Mouse (Mus musculus) hindbrain, embryonic 14.5 days (tissue): ENCODE data around the gene C1qa. TPM values are rescaled to one million over a fixed set of nuclear protein-coding genes. Genes with fewer than 3 reads are reported as not detected.
A peak's percentile ranks its signal among the peaks of the same experiment; 100 is the strongest.

Experiments used
- ATAC-seq: fragments of 200-750 bp; cut with Nextera tagmentation; 2 replicates; pipeline ENCODE4 v1.8.0; 2017; ENCODE audit warnings: moderate number of reproducible peaks, mild to moderate bottlenecking, moderate TSS enrichment, moderate library complexity; ENCODE audit not compliant: low FRiP score
- DNase-seq: peaks from one replicate; pipeline ENCODE4 v3.0.0-alpha.2; 2015; ENCODE audit warnings: low spot score
- H3K27ac ChIP-seq: fragments of 300-500 bp; sonication (generic); 2 replicates; pipeline ENCODE4 v1.5.1; 2014; ENCODE audit warnings: mild to moderate bottlenecking, moderate library complexity
- H3K27me3 ChIP-seq: fragments of 300-500 bp; sonication (generic); 2 replicates; pipeline ENCODE4 v1.6.1; 2014; ENCODE audit warnings: mild to moderate bottlenecking, low read length, mixed read lengths; ENCODE audit not compliant: control insufficient read depth, insufficient read depth
- H3K36me3 ChIP-seq: fragments of 300-500 bp; sonication (generic); replicated peaks from 2 replicates; pipeline ENCODE4 v1.6.1; 2014; ENCODE audit not compliant: control insufficient read depth, insufficient read depth
- H3K4me1 ChIP-seq: fragments of 300-500 bp; sonication (generic); replicated peaks from 2 replicates; pipeline ENCODE4 v1.6.1; 2014; ENCODE audit warnings: antibody characterized with exemption, low read length, mixed read lengths; ENCODE audit not compliant: control insufficient read depth, insufficient read depth
- H3K4me2 ChIP-seq: fragments of 300-500 bp; sonication (generic); replicated peaks from 2 replicates; pipeline ENCODE4 v1.6.1; 2014; ENCODE audit warnings: mild to moderate bottlenecking, moderate library complexity
- H3K4me3 ChIP-seq: fragments of 300-500 bp; sonication (generic); replicated peaks from 2 replicates; pipeline ENCODE4 v1.5.1; 2014; ENCODE audit warnings: mild to moderate bottlenecking, low read length
- H3K9ac ChIP-seq: fragments of 300-500 bp; sonication (generic); 2 replicates; pipeline ENCODE4 v1.6.1; 2014
- H3K9me3 ChIP-seq: fragments of 300-500 bp; sonication (generic); 2 replicates; pipeline ENCODE4 v1.6.1; 2016; ENCODE audit warnings: low read length; ENCODE audit not compliant: control insufficient read depth
- WGBS: fragments of 180-500 bp; shearing (Covaris S2); extraction: QIAGEN DNeasy Blood & Tissue Kit; methylation state at CpG from one replicate; pipeline ENCODE4 v1.1.7; 2014; 5-methylcytosine and 5-hydroxymethylcytosine counted together
- polyA plus RNA-seq: library from polyadenylated mRNA; unstranded; fragments of >200 nt; fragmentation: Nextera tagmentation; extraction: Ambion mirVana; gene quantifications from 2 replicates; pipeline ENCODE4 v1.2.1, GENCODE M21; 2014

C1qa gene
- polyA plus RNA-seq, 1 experiment from 2014 or later = 33.4 TPM

- Histone ChIP-seq H3K9ac (no peak overlapping the region), H3K27ac (no peak overlapping the region), H3K4me1 (no peaks in the 10 kb centered on the region), H3K27me3 (no peaks in the 10 kb centered on the region), H3K4me2 (no peak overlapping the region), H3K4me3 (no peak overlapping the region), H3K36me3 (no peaks in the 10 kb centered on the region), H3K9me3 (no peaks in the 10 kb centered on the region)
- DNase-seq = peak; percentile 77
- ATAC-seq = peak; percentile 48
- 17% methylated on average over 7 of the region's 7 CpGs for WGBS
These were observed 21.6 kb downstream of the C1qa start for GRCm38 (mm10) chr4:136876971-136877370.

- 90% methylated on average over 14 of the region's 14 CpGs for WGBS
- H3K9me3 ChIP-seq = no peaks in the 10 kb centered on the region
- no peak overlapping the region for H3K9ac ChIP-seq
- no peak overlapping the region for H3K4me3 ChIP-seq
- no peaks in the 10 kb centered on the region for H3K36me3 ChIP-seq
- H3K27ac ChIP-seq = no peak overlapping the region
- no peaks in the 10 kb centered on the region for H3K4me1 ChIP-seq
- ATAC-seq (no peak), DNase-seq (no peak)
- no peaks in the 10 kb centered on the region for H3K27me3 ChIP-seq
- H3K4me2 ChIP-seq = no peak overlapping the region
These were observed 23.6 kb downstream of the C1qa start for GRCm38 (mm10) chr4:136875012-136875411.

GRCm38 (mm10) chr4:136868371-136868770, 30.2 kb downstream of the C1qa start:
- Histone ChIP-seq H3K4me3 (no peak overlapping the region), H3K27me3 (no peaks in the 10 kb centered on the region), H3K9ac (no peak overlapping the region), H3K4me2 (no peak overlapping the region), H3K36me3 (no peaks in the 10 kb centered on the region), H3K27ac (no peak overlapping the region), H3K9me3 (no peaks in the 10 kb centered on the region), H3K4me1 (peaks cover 28% of the 10 kb centered on the region)
- DNase-seq (no peak), ATAC-seq (no peak)
- WGBS = 81% methylated on average over 6 of the region's 6 CpGs

- no peak for DNase-seq
- Histone ChIP-seq H3K9ac (no peak overlapping the region), H3K4me1 (peaks cover 28% of the 10 kb centered on the region), H3K36me3 (no peaks in the 10 kb centered on the region), H3K27ac (0 out of 2 replicates have a peak overlapping the region, but pooled peaks have one; percentile 20), H3K4me2 (no peak overlapping the region), H3K9me3 (no peaks in the 10 kb centered on the region), H3K27me3 (no peaks in the 10 kb centered on the region), H3K4me3 (no peak overlapping the region)
- peak; percentile 37; the same call in 1 of the 2 replicates for ATAC-seq
- WGBS = 16% methylated on average over 11 of the region's 12 CpGs
These were observed 30.8 kb downstream of the C1qa start for GRCm38 (mm10) chr4:136867690-136868345.

GRCm38 (mm10) chr4:136865531-136865930, 33.1 kb downstream of the C1qa start:
- no peaks in the 10 kb centered on the region for H3K36me3 ChIP-seq
- ATAC-seq (no peak), DNase-seq (no peak)
- peak overlapping the region; percentile 34 for H3K4me2 ChIP-seq
- peak overlapping the region; percentile 85 for H3K27ac ChIP-seq
- H3K9ac ChIP-seq = peak overlapping the region; percentile 34; the same call in 1 of the 2 replicates
- 0 out of 2 replicates have a peak overlapping the region, but pooled peaks have one; percentile 4 for H3K4me3 ChIP-seq
- peaks cover 35% of the 10 kb centered on the region for H3K4me1 ChIP-seq
- no peaks in the 10 kb centered on the region for H3K9me3 ChIP-seq
- 40% methylated on average over 5 of the region's 5 CpGs for WGBS
- H3K27me3 ChIP-seq = no peaks in the 10 kb centered on the region

- Histone ChIP-seq H3K4me3 (0 out of 2 replicates have a peak overlapping the region, but pooled peaks have one; percentile 4), H3K9me3 (no peaks in the 10 kb centered on the region), H3K27ac (peak overlapping the region; percentile 85), H3K4me1 (peaks cover 35% of the 10 kb centered on the region), H3K27me3 (no peaks in the 10 kb centered on the region), H3K36me3 (no peaks in the 10 kb centered on the region), H3K9ac (peak overlapping the region; percentile 34; the same call in 1 of the 2 replicates), H3K4me2 (peak overlapping the region; percentile 34)
- ATAC-seq (peak; percentile 44; the same call in 1 of the 2 replicates), DNase-seq (peak; percentile 72)
- 2% methylated on average over 15 of the region's 15 CpGs for WGBS
These were observed 33.7 kb downstream of the C1qa start for GRCm38 (mm10) chr4:136864751-136865470.

- peaks cover 35% of the 10 kb centered on the region for H3K4me1 ChIP-seq
- DNase-seq = no peak
- no peaks in the 10 kb centered on the region for H3K9me3 ChIP-seq
- no peaks in the 10 kb centered on the region for H3K27me3 ChIP-seq
- no peak for ATAC-seq
- H3K9ac ChIP-seq = no peak overlapping the region
- H3K4me2 ChIP-seq = no peak overlapping the region
- no peak overlapping the region for H3K27ac ChIP-seq
- WGBS = 31% methylated on average over 9 of the region's 9 CpGs
- H3K36me3 ChIP-seq = no peaks in the 10 kb centered on the region
- no peak overlapping the region for H3K4me3 ChIP-seq
These were observed 35.1 kb downstream of the C1qa start for GRCm38 (mm10) chr4:136863517-136863916.

- Histone ChIP-seq H3K27ac (peak overlapping the region; percentile 49; the same call in 1 of the 2 replicates), H3K9ac (0 out of 2 replicates have a peak overlapping the region, but pooled peaks have one; percentile 9), H3K4me2 (no peak overlapping the region), H3K27me3 (no peaks in the 10 kb centered on the region), H3K4me3 (no peak overlapping the region), H3K9me3 (no peaks in the 10 kb centered on the region), H3K4me1 (peaks cover 29% of the 10 kb centered on the region), H3K36me3 (no peaks in the 10 kb centered on the region)
- WGBS = 85% methylated on average over 2 of the region's 2 CpGs
- no peak for DNase-seq
- ATAC-seq = no peak
These were observed 36.2 kb downstream of the C1qa start for GRCm38 (mm10) chr4:136862411-136862810.

GRCm38 (mm10) chr4:136861806-136862205, 36.8 kb downstream of the C1qa start:
- peak; percentile 42; the same call in 1 of the 2 replicates for ATAC-seq
- WGBS = 2% methylated on average over 17 of the region's 17 CpGs
- H3K36me3 ChIP-seq = no peaks in the 10 kb centered on the region
- H3K4me1 ChIP-seq = peaks cover 29% of the 10 kb centered on the region
- no peaks in the 10 kb centered on the region for H3K9me3 ChIP-seq
- H3K9ac ChIP-seq = peak overlapping the region; percentile 9; the same call in 1 of the 2 replicates
- DNase-seq = no peak
- H3K27ac ChIP-seq = peak overlapping the region; percentile 49
- H3K4me2 ChIP-seq = no peak overlapping the region
- no peak overlapping the region for H3K4me3 ChIP-seq
- no peaks in the 10 kb centered on the region for H3K27me3 ChIP-seq
